Mouse (Mus musculus): Measurements from ENCODE around the gene Kcnmb2.

DNA sequence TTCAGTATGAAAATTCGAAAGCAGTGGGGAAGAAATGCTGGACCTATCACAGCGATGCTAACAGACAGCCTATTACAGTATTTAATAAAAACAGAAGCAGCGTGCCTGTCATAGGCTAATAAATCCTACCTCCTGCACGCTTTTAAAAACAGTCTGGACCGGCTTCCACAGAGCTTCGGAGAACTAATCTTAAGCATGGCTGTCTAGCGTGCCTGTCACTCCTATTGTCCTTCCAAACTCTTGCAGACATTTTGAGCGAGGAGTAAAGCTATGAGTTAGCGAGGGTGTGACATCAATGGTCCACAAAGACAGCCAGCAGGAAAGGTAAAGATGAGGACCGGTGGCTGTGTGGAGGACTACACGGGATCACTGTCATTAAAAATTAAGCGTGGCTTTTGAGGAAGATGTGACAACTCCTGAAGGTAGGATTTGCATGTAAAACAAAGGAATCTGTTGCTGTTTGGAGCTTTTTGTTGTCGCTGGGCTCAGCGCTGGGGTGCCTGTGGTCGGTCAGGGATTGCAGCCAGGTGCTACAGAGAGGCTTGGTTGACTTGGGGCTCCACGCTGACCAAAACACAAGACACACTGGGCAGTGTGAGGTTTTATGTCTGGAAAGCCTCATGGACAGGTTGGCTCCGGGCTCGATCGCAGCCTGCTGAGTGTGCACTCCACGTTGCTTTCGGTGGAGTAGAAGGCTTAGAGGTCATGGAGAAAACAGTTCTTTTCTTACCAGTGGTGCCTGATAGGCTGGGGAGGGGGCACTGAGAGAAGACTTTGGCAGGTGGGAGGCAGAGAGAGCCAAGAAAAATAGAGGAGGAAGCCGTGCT is at the start of gene Kcnmb2:
- TF ChIP-seq CTCF (IDR thresholded peaks at IDR 0.05; ENCODE audit: control insufficient read depth, insufficient read depth, low read length) (no peak), POLR2A (IDR thresholded peaks at IDR 0.05; ENCODE audit: borderline replicate concordance, control insufficient read depth, low read depth, low read length) (no peak)
